Mouse (Mus musculus): ENCODE results near the gene Synj1.

Gene Synj1

DNA sequence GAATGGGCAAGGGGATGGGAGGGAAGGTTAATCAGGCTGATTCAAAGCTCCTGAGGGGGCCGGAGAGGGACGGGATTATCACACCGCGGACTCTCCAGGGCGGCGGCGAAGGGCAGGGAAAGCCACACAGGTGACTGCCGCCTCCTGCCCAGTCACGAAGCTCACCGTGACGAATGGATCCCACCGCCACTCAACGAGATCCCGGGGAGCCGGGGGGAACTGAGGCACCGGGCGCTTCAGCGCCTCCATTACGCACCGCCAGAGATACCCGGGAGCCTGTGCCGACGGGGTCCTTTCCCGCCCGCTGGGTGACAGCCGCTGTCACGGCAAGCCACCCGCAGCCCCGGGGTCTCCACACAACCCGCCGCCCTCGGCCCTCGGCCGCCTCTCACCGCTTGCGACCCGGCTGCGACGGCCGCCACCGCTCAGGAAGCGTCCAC, 507 bp downstream of the Synj1 start:
- no peak for DNase-seq (ENCODE audit: low read depth, low spot score)

DNA sequence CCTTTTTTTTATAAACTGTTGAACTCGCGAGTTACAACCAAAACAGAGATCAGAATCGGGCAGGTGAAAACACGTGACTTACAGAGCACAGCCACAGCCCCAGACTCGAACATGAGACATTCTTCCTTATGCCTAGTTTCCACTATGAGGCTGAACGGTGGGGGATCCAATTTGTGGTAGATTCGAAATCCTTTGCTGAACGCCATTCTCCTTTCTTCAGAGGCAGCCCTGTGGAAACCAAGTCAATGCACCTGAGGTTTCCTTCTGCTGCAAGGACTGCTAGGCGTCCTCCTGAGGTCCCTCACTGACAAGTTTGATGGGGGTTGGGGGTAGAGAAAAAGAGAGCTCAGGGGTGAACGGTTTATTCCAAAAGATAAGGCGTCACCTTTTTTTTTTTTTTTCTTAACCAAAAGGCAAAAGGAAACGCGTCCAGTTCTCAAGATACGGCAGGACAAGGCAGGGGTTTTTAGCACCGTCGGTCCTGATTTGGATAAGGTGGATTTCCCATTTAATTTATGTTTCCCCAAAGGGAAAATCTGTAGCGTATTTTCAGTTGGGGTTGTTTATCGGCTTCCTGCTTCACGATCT, 1.1 kb downstream of the Synj1 start:
- DNase-seq (ENCODE audit: low read depth, low spot score) = peak; percentile 46

DNA sequence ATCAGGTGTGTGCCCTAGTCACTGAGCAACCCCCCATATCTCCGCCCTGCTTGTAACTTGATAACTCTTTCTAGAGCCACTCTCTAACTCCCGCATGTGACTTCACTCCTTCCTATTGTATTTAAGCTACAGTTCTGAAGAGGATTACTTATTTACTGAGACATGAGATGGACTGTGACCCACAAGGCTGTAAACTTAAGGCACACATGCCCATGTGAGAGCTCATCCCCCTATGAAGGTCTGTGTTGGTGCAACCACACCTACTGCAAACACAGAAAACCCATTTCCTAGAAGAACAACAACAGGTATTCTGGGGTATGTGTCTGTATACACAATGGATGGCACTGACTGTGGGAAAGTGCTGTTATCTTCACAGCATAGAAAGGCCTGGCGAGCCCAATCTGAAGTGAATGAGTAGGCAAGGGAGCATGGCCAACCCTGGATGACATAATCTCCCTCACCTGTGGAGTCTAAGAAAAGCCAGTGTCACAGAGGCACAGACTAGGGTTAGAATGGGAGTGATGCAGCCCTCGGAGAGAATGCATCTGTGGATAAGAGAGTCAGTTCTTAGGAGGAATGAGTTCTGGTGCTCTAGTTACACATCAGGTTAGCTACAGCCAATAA, 6.1 kb downstream of the Synj1 start:
- no peak for DNase-seq (ENCODE audit: low read depth, low spot score)

DNA sequence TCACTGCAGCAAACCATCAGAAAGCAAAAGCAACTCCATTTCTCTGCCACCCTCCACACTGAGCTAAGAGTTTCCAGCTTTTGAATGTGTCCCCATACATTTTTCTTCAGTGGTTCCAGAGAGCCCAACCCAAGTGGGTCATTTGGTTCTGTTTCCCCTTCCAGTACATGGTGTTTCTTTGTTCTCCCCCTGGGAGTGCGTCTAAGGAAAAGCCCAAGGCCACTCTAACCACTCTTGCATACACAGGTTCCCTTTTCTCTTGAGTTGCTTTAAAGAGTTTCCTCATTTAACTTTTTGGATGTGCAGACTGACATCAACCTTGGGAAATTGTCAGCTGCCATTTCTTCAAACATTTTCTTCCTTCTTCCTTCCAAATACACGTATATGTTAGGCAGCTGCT, 10.0 kb downstream of the Synj1 start:
- no peak for DNase-seq (ENCODE audit: low read depth, low spot score)

DNA sequence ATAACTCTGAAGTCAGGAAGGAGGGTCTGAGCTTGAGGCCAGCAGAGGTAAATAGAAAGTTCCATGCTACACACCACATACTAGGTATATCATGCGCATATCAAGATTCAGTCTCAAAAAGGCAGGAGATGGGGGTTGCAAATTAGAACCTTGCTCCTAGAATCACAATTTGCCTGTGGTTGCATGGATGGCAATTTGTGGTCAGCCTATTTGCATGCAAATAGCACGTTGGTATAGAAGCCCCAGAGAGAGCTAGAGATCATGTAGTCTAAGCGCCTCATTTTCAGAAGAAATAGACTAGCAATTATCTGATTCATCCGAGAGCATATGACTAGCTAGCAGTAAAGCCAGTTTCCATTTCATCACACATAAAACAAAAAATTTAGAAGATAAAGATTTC, 11.3 kb downstream of the Synj1 start:
- DNase-seq (ENCODE audit: low read depth, low spot score) = no peak

DNA sequence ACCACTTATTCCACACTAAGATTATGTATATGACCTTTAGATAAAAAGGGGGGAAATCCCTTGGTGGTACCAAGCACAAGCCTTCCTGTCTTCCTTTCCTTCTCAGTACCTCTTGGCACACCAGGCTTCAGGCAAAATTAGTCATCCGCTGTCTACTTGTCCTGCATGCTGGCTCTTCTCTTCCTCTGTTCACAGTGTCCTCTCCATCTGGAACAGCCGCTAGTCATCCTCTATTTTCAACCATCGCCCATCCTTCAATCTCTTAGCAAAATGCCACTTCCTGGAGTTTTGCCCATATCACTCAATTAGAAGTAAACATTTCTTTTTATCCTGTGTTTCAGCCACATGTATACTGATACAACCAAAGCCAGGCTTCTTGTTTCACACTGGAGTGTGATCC, 13.3 kb downstream of the Synj1 start:
- peak; percentile 20 for DNase-seq (ENCODE audit: low read depth, low spot score)

DNA sequence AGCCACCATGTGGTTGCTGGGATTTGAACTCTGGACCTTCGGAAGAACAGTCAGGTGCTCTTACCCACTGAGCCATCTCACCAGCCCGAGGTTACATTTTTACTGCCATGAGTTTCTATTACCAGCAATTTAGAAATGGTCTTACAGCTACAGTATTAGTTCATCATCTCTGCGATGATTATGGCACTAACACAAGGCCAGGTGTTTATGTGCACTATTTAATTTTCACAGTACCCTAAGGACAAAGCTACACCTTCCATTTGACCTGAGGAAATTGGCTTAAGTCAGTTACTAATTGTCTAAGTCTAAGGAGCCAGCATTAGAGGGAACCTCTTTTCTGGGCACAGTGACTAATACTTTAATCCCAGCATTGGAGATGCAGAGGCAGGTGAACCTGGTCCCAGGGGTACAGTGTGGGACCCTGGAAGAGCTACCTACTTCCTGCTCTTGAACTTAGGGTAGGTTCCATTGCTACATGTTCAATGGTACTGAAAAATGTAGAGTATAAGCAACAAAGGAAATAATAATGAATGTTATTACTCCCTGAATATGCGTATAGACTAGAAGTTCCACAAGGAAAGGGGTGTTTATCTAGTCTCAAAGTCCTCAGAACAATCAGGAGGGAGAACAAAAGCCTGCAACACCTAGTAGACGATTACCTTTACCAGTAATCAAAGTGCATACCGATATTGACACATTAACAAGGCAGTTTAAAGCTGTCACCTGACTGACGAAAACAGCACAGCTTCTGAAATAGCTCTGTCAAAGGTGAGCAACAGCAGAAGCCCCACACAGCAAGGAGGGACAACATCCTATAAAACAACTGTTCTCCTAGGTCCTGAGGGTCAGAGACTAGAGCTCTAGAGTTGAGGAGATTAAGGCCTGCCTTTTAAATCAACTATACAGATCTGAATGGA, 14.5 kb downstream of the Synj1 start:
- no peak for DNase-seq (ENCODE audit: low read depth, low spot score)

DNA sequence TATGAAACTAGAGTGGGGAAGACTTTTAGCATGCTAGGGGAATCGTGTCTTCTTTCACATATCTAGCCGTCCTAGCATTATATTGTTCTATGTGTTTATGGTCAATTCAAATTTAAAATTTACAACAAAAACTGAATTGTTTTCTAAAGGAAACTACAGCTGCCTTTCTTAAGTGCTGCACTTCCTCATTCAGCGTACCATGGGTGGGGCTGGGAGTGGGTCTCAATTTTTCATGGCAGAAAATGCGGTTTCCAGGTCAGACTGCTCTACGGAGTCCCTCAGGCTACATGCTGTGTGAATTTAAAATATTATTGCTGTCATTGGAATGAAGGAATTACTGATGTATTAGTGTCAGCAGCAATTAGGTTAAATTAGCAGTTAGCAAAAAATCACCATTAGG, 15.6 kb downstream of the Synj1 start:
- DNase-seq (ENCODE audit: low read depth, low spot score) = no peak

DNA sequence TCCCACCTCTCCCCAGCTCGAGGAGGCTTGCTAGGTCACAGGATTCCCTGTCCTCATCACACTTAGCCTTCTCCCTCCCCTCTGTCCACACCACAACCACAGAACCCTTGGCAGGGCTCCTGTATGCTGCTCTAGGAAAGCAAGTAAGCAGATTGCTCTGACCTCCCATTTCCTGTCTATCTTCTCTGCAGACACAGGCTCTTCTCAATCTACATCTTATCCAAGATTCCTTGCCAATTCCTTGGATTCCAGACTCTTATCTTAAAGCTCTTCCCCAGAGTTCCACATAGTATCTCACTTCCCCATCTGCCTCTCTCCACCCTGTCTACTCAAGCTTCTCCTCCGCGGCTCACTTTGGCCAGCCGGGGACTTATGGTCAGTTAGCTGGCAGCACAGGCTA, 16.1 kb downstream of the Synj1 start:
- DNase-seq (ENCODE audit: low read depth, low spot score) = no peak

DNA sequence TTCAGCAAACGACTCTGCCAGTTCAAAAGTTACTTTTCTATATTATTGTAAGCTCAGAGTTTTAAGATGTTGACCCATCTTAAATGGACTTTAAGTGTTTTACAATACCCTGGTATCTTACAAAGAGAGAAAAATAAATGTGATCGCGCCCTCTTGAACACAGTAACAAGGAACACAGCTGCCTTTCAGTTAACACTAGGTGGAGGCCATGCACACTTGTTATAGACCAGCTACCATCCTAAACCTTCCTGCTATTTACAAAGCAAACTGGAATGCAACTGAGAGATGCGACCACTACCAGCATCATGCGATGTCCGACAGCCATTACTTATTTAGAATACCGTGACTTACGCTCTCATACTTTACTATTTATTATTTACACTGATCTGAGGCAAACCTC, 21.9 kb downstream of the Synj1 start:
- DNase-seq (ENCODE audit: low read depth, low spot score) = no peak

DNA sequence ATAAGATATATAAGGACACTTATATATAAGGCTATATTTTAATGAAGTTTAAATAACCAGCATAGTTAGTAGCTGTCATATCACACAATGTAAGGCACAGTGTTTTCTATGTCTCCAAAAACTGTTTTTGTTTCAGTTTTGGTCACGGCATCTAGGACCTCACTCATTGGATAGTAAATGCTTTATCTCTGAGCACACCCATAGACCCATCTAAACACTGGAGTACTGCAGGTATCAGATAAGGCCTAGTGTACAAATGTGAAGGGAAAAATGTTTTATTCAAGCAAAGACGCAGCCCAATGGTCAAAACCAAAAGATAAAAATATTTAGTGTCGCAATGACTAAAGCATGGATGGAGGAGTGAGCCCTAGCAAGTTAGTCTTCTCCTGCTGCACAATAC, 22.4 kb downstream of the Synj1 start:
- no peak for DNase-seq (ENCODE audit: low read depth, low spot score)

DNA sequence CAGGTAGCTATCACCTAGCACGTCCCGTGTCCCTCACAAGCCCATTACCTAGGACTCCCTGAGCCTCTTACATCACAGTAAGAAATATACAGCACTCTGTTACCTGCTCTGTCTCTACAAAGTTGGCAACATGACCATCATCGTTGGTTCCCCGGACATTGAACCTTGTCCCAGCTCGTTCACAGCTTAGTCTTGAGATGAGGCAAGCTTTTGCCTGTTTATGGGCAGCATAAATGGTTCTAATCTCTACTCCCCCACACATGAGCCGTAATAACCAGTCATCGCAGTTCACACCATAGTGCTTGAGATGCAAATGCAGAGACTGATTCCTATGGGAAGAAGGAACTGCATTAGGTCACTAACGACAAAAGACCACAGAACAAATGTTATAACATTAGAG, 23.1 kb downstream of the Synj1 start:
- no peak for DNase-seq (ENCODE audit: low read depth, low spot score)

DNA sequence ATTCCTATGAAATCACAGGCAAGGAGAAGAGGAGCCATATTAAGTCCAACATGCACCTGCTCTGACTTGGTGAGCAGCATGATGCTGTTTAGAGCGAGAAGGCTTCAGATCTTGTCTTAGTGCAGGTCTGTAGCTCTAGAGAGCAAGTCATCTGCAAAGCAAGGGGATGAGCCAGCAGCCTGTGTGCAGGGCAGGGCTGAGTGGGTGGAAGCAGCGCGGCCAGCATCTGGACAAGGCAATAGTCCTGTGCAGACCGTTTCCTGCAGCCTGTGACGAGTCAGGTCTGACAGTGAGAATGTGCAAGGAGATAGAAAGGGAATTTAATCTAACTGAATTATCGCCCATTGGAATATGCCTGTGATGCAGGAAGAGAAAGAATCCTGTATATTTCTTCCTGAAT, 40.1 kb downstream of the Synj1 start:
- DNase-seq (ENCODE audit: low read depth, low spot score) = no peak

DNA sequence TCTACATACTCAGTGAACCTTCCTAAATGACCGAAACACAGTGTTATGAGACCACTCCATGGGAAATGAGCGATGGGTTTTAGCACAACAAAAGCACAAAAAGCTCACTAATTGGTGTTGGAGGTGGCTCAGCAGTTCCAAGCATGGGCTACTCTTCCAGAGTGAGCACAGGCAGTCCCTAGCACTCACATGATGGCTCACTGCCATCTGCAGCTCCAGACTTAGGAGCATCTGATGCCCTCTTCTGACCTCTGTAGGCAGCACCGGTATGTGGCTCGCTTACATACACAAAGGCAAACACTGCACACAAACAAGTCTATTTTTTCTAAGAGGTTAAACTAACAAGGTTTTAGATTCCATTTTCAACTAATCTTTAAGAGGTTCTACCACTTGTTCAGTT, 44.9 kb downstream of the Synj1 start:
- DNase-seq (ENCODE audit: low read depth, low spot score) = no peak

DNA sequence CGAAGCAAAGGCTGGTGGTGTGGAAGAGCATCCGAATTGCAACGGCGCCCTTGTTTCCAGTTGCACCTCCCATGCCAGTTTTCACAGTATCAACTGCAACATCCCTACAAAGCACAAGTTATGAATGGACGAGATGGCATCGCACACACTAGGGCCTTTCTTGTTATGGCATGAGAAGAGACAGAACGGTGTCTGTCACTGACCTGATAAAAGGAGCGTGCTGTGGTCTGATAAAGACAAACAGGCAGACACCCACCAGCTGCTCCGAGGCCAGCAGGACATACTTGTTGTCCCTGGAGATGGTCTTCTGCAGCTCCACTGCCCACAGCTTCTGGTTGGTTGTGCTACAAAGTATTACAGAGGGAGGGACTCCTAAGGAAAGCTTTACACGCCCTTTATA, 46.8 kb downstream of the Synj1 start:
- no peak for DNase-seq (ENCODE audit: low read depth, low spot score)

DNA sequence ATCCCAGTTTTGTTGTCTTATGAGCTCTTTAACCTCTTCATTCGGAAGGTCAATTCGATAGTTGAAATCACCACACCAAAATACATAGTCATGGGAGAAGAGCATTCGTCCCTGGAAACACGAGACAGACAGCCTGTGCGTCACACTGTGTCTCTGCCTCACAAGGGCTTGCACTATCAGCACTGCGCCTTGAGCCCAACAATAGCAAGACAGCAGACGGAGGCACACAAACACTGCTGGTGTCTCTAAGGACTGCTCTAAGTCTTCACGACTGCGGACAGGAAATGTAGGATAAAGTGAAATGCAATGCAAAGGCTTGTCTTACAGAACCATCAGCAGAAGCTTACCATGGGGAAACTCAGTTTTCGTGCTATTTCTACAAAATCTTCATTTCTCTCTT, 47.2 kb downstream of the Synj1 start:
- DNase-seq (ENCODE audit: low read depth, low spot score) = no peak

DNA sequence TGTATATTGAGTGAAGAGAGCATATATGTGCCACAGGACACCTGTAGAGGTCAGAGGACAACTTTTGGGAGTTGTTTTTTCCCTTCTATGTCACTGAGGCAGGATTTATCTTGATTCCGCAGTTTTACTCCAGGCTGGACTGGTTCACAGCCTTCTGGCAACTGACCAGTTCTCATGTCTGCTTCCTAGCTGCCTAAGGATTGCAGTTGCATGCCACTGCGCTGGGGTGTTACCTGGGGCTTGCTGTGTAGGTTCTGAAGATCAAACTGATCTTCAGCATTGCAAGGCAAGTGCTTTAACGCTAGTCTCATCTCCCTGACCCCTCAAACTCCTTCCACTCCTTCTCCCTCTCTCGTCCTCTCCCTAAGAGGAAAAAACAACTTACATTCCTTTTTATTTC, 47.9 kb downstream of the Synj1 start:
- no peak for DNase-seq (ENCODE audit: low read depth, low spot score)

DNA sequence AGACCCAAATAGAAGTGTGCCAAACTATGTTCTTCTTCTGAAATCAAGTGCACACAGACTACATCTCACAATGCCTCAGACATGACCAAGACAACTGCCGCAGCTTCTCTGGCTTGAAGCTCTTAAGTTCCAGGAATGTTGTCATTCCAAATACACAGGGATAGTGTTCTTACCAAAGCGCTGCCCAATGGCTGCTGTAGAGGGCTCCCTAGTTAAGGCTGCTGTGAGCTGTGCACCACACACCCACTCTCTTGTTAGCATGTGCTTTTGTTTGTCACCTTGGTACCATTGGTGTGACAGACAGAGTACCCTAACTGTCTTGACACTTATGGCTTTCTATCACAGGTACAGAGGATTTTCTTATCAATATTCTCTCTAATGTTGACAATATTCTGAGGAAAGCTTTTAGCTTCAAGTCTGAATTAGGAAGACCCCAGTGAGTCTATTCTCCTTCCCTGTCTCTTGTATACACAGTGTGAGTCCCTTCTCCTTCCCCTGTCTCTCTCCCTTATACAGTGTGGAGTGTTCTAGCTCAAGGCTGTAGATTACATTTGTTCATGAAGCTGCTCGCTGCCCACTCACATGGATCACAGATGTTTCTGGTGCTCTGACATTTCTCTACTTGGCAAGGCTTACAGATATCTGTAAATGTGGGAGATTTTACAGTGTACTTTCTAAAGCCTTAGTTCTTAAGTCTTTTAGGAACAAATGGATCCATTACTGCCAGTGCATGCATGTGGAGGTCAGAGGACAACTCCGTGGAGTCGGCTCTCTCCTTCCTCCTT, 52.6 kb downstream of the Synj1 start:
- DNase-seq (ENCODE audit: low read depth, low spot score) = no peak

DNA sequence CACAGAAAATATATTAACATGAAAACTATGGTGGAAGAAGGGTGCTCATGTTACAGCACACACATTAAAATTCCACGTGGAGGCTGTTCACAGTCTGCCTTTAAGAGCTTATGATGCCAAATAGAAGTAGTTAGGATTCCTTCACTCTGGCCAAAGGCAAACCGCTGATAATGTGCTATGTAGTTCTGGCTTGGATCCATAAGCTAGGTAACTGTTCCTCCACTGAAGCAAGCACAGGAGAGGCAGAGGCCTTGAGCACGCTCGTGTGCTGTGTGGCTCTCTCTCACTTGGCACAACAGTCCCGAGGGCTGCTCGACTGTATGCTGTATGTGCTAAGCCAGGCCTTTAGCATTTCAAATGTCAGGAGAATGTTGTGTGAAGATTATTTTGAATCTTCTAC, 55.6 kb downstream of the Synj1 start:
- no peak for DNase-seq (ENCODE audit: low read depth, low spot score)

DNA sequence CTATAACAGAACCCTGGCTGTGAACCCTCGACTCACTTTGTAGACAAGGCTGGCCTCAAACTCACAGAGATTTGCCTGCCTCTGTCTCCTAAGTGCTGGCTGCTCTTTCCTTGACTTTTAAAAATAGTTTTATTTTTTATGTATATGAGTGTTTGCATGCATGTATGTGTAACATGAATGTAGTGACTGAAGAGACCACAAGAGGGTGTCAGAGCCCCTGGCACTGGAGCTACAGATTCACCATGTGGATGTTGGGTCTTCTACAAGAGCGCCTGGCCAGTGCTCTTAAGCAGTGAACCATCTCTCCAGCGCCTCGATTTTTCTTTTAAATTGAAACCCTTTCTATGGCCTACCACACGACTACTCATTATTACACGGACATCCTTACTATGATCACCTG, 57.3 kb downstream of the Synj1 start:
- peak; percentile 39 for DNase-seq (ENCODE audit: low read depth, low spot score)

DNA sequence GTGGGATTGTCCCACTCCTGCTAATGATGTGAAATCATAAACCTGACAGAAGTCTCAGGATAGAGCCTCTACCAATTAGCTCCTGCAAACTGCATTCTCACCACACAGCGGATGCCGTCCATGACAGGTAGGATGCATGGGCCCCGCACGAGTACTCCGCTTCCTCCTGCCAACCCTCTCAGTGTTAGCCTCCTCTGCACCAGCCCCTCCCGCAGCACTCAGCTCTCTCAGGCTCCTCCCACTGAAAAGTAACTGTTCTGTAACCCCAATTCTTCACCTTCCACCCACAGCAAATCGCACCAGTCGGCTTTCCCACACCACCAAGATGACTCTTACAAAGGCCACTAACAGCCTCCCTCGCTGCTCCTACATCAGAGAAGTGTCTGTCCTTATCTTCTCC, 58.0 kb downstream of the Synj1 start:
- no peak for DNase-seq (ENCODE audit: low read depth, low spot score)

DNA sequence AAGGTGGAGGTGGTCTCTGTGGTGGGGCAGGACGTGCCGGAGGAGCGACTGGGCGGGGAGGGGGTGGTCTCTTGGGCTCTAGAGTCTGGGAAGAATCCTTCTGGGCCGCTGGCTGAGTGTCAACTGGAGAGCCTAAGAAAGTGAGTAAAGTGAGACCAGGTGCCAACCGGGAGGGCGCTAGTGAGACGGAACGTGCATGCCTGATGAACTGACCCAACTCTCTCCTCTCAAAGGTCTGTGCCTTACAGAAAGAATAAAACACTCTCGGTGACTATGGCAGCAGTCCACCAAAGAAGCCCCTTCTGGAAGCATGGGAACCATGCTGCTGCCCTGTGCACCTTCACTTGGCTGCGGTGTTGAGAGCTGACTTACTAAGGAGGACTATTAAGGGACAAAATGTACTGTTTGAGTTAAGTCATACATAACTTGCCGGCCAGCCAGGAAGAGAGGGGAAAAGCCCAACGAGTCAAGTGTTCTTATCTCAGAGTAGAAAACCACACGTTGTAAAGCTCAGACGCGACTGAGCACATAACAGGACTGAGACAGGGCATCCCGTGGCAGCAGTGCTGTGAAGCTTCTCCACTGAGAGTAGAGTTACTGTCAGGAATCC, 60.6 kb downstream of the Synj1 start:
- DNase-seq (ENCODE audit: low read depth, low spot score) = no peak

Data from CD4-positive, CD25-positive, alpha-beta regulatory T cell, adult 2 months (primary cell).